Mouse (Mus musculus) liver, adult 2 months (tissue): ENCODE results near the gene Syne3.

Experiments used
- CTCF ChIP-seq: fragments of 200-500 bp; IDR thresholded peaks from 2 replicates; pipeline ENCODE4 v1.5.1; 2011; ENCODE audit warnings: low read depth, low read length, control low read depth
- POLR2A ChIP-seq: fragments of 200-500 bp; IDR thresholded peaks from 2 replicates; pipeline ENCODE4 v1.6.1; 2011; ENCODE audit warnings: low read length, control low read depth; ENCODE audit not compliant: insufficient read depth; ENCODE audit errors: extremely low read depth

- no peak for TF ChIP-seq CTCF
- TF ChIP-seq POLR2A, result no peak
These were observed 20.3 kb upstream of the Syne3 start for GRCm38 (mm10) chr12:105029890-105030289.
